Mouse (Mus musculus) testis, adult 2 months (tissue): ENCODE results near the gene Numbl.

Experiments
- CTCF ChIP-seq: fragments of 200-500 bp; IDR thresholded peaks from 2 replicates; pipeline ENCODE4 v1.5.1; 2012; ENCODE audit warnings: low read depth, mild to moderate bottlenecking, inconsistent platforms, low read length, moderate library complexity; ENCODE audit not compliant: control insufficient read depth, insufficient read depth, insufficient replicate concordance
- POLR2A ChIP-seq: fragments of 200-500 bp; IDR thresholded peaks from 2 replicates; pipeline ENCODE4 v1.6.1; 2012; ENCODE audit warnings: low read depth, mild to moderate bottlenecking, inconsistent platforms, low read length, moderate library complexity; ENCODE audit not compliant: control insufficient read depth

- TF ChIP-seq CTCF (no peak), POLR2A (no peak)
These were observed 32.3 kb downstream of the Numbl start for GRCm38 (mm10) chr7:27290555-27290954.
